Mouse (Mus musculus): ENCODE measurements around the gene Rab38. TPM values are rescaled to one million over a fixed set of nuclear protein-coding genes. Genes with fewer than 3 reads are reported as not detected.
A peak's percentile ranks its signal among the peaks of the same experiment; 100 is the strongest.

The Rab38 gene
- polyA plus RNA-seq, 1 experiment from 2014 or later, result 46.8 TPM

DNA sequence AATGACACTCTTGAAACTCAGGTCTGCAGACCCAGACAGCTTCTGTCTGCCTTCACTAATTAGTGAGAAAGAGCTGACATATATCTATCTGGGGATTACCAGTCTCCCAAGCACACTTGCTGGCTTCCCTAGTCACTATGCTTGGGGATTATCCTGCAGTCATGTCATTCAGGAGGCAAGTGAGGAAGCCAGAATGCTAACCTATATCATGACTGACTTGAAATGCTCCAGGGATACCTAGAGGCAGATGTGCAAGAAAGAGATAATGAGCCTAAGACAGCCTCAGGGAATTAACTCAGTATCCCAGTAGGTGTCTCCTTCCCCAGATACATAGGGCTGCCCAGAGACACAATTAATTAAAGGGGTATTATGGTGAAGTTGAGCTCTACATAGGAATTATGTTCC, 106.1 kb downstream of the Rab38 start:
- ATAC-seq (ENCODE audit: insufficient number of reproducible peaks, low FRiP score, low TSS enrichment, low read depth), result peak; percentile 34; the same call in 1 of the 2 replicates
- Histone ChIP-seq H3K36me3 (no peaks in the 10 kb centered on the region), H3K27ac (replicated peaks) (no peak overlapping the region), H3K9me3 (replicated peaks) (no peaks in the 10 kb centered on the region), H3K4me2 (replicated peaks) (no peak overlapping the region), H3K4me3 (replicated peaks) (no peak overlapping the region), H3K9ac (no peak overlapping the region), H3K27me3 (no peaks in the 10 kb centered on the region), H3K4me1 (no peaks in the 10 kb centered on the region)

DNA sequence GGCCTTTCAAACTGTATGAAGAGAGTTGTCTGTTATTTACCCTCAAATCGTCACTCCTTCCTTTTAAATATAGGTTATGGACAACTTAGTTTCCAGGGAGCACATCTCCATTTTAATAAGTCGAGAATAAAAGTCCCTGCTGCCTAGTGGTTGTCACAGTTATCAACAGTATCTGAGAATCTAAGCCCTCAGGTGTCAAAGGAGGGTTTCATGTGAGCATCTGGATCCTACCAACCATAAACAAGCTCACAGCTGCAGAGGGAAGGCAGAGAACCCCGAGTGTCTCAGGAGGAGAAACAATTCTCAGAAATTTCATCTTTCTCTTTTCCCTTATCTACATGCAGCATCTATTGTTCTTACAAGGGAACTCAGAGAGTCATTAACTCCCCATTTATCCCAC, 106.7 kb downstream of the Rab38 start:
- no peak overlapping the region for H3K9ac ChIP-seq
- ATAC-seq (ENCODE audit: insufficient number of reproducible peaks, low FRiP score, low TSS enrichment, low read depth), result no peak

More for the DNA sequence above, 106.7 kb downstream of the Rab38 start:
- no peaks in the 10 kb centered on the region for H3K9me3 ChIP-seq (replicated peaks)
- no peaks in the 10 kb centered on the region for H3K4me1 ChIP-seq
- 47% methylated on average over 3 of the region's 3 CpGs for WGBS
- no peaks in the 10 kb centered on the region for H3K36me3 ChIP-seq
- H3K4me2 ChIP-seq (replicated peaks), result no peak overlapping the region
- H3K27ac ChIP-seq (replicated peaks), result no peak overlapping the region
- no peak overlapping the region for H3K4me3 ChIP-seq (replicated peaks)
- no peaks in the 10 kb centered on the region for H3K27me3 ChIP-seq

Other genes with a start within 250 kb of the Rab38 start
- 86.2 and 89.7 TPM in 2 replicates for gene Ctsc, start 152.2 kb upstream of the Rab38 start, polyA plus RNA-seq (2015; fragmentation: Nextera tagmentation; extraction: Ambion mirVana)